Mouse (Mus musculus) heart, embryonic 14.5 days (tissue): ENCODE data around the gene Dchs2. TPM values are rescaled to one million over a fixed set of nuclear protein-coding genes. Genes with fewer than 3 reads are reported as not detected.
A peak's percentile ranks its signal among the peaks of the same experiment; 100 is the strongest.

Experiments used
- ATAC-seq: fragments of 200-750 bp; cut with Nextera tagmentation; 2 replicates; pipeline ENCODE4 v1.8.0; 2017; ENCODE audit warnings: low read depth, moderate TSS enrichment; ENCODE audit not compliant: insufficient number of reproducible peaks, insufficient read depth, low FRiP score
- H3K27ac ChIP-seq, 2 experiments: fragments of 200-500 bp in 1 of 2; fragments of 300-500 bp in 1 of 2; sonication (generic) in 1 of 2; replicated peaks in 1 of 2; 2 replicates each; pipeline ENCODE4 v1.5.1; 2012 to 2014; ENCODE audit warnings: low read depth in 2 of 2, low read length in 2 of 2, control low read depth in 1 of 2, mild to moderate bottlenecking in 1 of 2, mixed read lengths in 1 of 2; ENCODE audit not compliant: control insufficient read depth in 1 of 2, insufficient read depth in 1 of 2
- H3K27me3 ChIP-seq: fragments of 300-500 bp; sonication (generic); 2 replicates; pipeline ENCODE4 v1.6.1; 2014; ENCODE audit warnings: mild to moderate bottlenecking, low read length, control low read depth; ENCODE audit not compliant: control insufficient read depth, insufficient read depth
- H3K36me3 ChIP-seq: fragments of 300-500 bp; sonication (generic); 2 replicates; pipeline ENCODE4 v1.6.1; 2014; ENCODE audit warnings: mild to moderate bottlenecking, control low read depth, low read length, mixed read lengths; ENCODE audit not compliant: control insufficient read depth, insufficient read depth
- H3K4me1 ChIP-seq, 2 experiments: fragments of 200-500 bp in 1 of 2; fragments of 300-500 bp in 1 of 2; sonication (generic) in 1 of 2; 2 replicates each; pipeline ENCODE4 v1.6.1; 2012 to 2014; ENCODE audit warnings: low read length in 2 of 2, control low read depth in 1 of 2, mixed read lengths in 1 of 2; ENCODE audit not compliant: control insufficient read depth in 2 of 2, insufficient read depth in 2 of 2
- H3K4me2 ChIP-seq: fragments of 300-500 bp; sonication (generic); 2 replicates; pipeline ENCODE4 v1.6.1; 2014; ENCODE audit warnings: mild to moderate bottlenecking, low read length
- H3K4me3 ChIP-seq, 2 experiments: fragments of 200-500 bp in 1 of 2; fragments of 300-500 bp in 1 of 2; sonication (generic) in 1 of 2; 2 replicates each; pipeline ENCODE4 v1.5.1; 2012 to 2014; ENCODE audit warnings: low read length in 2 of 2, mild to moderate bottlenecking in 2 of 2, control low read depth in 1 of 2, low read depth in 1 of 2, moderate library complexity in 1 of 2; ENCODE audit not compliant: control insufficient read depth in 1 of 2, insufficient read depth in 1 of 2
- H3K9ac ChIP-seq: fragments of 300-500 bp; sonication (generic); 2 replicates; pipeline ENCODE4 v1.6.1; 2014; ENCODE audit warnings: mild to moderate bottlenecking, low read length
- H3K9me3 ChIP-seq: fragments of 300-500 bp; sonication (generic); 2 replicates; pipeline ENCODE4 v1.6.1; 2016; ENCODE audit warnings: low read length, control low read depth; ENCODE audit not compliant: control insufficient read depth
- WGBS: fragments of 180-500 bp; shearing (Covaris S2); extraction: QIAGEN DNeasy Blood & Tissue Kit; methylation state at CpG from one replicate; pipeline ENCODE4 v1.1.7; 2014; 5-methylcytosine and 5-hydroxymethylcytosine counted together
- polyA plus RNA-seq: library from polyadenylated mRNA; unstranded; fragments of >200 nt; fragmentation: Nextera tagmentation; extraction: Ambion mirVana; gene quantifications from 2 replicates; pipeline ENCODE4 v1.2.1, GENCODE M21; 2014

Gene Dchs2
- polyA plus RNA-seq, 1 experiment from 2014 or later = 0.31 TPM

- Histone ChIP-seq H3K4me3 (no peak overlapping the region), H3K27ac (no peak overlapping the region), H3K27me3 (no peaks in the 10 kb centered on the region), H3K4me1 (peaks cover 2 to 8% of the 10 kb centered on the region in 2 experiments), H3K9me3 (no peaks in the 10 kb centered on the region), H3K36me3 (no peaks in the 10 kb centered on the region), H3K9ac (no peak overlapping the region), H3K4me2 (no peak overlapping the region)
- no peak for ATAC-seq
- 72% methylated on average over 4 of the region's 4 CpGs for WGBS
Measured at GRCm38 (mm10) chr3:83250001-83250545, 122.3 kb downstream of the Dchs2 start.

- Histone ChIP-seq H3K9me3 (no peaks in the 10 kb centered on the region), H3K27ac (0 out of 4 replicates have a peak overlapping the region, but pooled peaks of 1 of the 2 experiments have one; percentile 27)
- 60% methylated on average over 7 of the region's 7 CpGs for WGBS
Measured at GRCm38 (mm10) chr3:83251899-83252298, 124.2 kb downstream of the Dchs2 start.

DNA sequence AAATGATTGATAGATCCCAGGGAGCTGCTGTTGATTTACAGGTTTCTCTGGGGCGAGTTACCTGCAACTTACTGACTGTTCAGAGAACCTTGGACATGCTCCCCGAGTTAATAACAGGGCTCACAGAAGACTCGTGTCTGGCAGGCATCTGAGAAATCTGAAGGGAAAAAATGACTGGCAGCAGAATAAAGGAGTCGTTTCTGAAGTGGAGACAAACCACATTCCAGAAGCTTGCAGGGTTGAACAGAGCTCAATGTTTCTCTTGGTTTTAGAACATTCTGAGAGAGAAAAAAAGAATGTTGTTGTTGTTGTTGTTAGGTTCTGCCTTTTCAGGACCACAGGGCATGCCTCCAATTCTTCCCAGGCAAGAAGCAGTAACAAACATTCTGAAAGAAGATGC is 131.7 kb downstream of the Dchs2 start:
- Histone ChIP-seq H3K9me3 (no peaks in the 10 kb centered on the region), H3K4me3 (no peak overlapping the region), H3K4me1 (no peaks in the 10 kb centered on the region), H3K27me3 (no peaks in the 10 kb centered on the region), H3K9ac (no peak overlapping the region), H3K27ac (no peak overlapping the region), H3K36me3 (no peaks in the 10 kb centered on the region), H3K4me2 (no peak overlapping the region)
- no peak for ATAC-seq
- WGBS = 36% methylated on average over 4 of the region's 4 CpGs

More at GRCm38 (mm10) chr3:83251899-83252298, 124.2 kb downstream of the Dchs2 start:
- Histone ChIP-seq H3K4me1 (peaks cover 2 to 8% of the 10 kb centered on the region in 2 experiments), H3K4me3 (no peak overlapping the region), H3K27me3 (no peaks in the 10 kb centered on the region), H3K4me2 (no peak overlapping the region), H3K36me3 (no peaks in the 10 kb centered on the region), H3K9ac (no peak overlapping the region)
- no peak for ATAC-seq

DNA sequence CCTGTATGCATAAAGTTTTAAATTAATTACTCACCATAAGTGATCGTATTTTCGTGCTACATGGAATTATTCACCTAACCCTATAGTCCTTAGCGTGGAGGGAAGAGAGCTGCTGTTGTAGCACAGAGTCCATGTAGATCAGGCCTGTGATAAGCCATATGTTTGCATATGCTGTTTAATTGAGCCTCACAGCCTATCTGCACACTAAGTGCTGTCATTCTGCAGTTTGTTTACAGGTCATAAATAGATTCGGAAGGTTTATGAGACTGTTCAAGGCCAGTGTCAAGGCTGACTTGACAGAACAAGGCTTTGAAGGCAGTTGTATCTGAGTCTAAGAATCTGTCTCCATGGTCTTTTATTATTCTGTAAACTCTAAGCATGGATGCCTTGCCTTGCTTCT is 138.3 kb downstream of the Dchs2 start:
- no peak overlapping the region for H3K9ac ChIP-seq
- no peak overlapping the region for H3K4me2 ChIP-seq
- H3K36me3 ChIP-seq = no peaks in the 10 kb centered on the region
- no peak overlapping the region for H3K27ac ChIP-seq
- no peaks in the 10 kb centered on the region for H3K27me3 ChIP-seq
- 80% methylated on average over 4 of the region's 4 CpGs for WGBS
- no peak overlapping the region for H3K4me3 ChIP-seq
- no peaks in the 10 kb centered on the region for H3K9me3 ChIP-seq
- H3K4me1 ChIP-seq = no peaks in the 10 kb centered on the region
- no peak for ATAC-seq

- Histone ChIP-seq H3K4me1 (peaks cover 3% of the 10 kb centered on the region in 2 experiments; a peak in 1 of 4 replicates), H3K9me3 (no peaks in the 10 kb centered on the region), H3K4me3 (no peak overlapping the region), H3K36me3 (no peaks in the 10 kb centered on the region), H3K27me3 (no peaks in the 10 kb centered on the region), H3K9ac (no peak overlapping the region), H3K27ac (no peak overlapping the region), H3K4me2 (no peak overlapping the region)
- no peak for ATAC-seq
- WGBS = 79% methylated on average over 14 of the region's 14 CpGs
Measured at GRCm38 (mm10) chr3:83270228-83270627, 142.5 kb downstream of the Dchs2 start.

GRCm38 (mm10) chr3:83270982-83271381 is 143.2 kb downstream of the Dchs2 start:
- WGBS = 59% methylated on average over 9 of the region's 9 CpGs
- Histone ChIP-seq H3K36me3 (no peaks in the 10 kb centered on the region), H3K9me3 (no peaks in the 10 kb centered on the region), H3K4me2 (no peak overlapping the region), H3K27ac (no peak overlapping the region), H3K4me3 (no peak overlapping the region), H3K9ac (no peak overlapping the region), H3K4me1 (peaks cover 5 to 7% of the 10 kb centered on the region in 2 experiments; a peak in 3 of 4 replicates), H3K27me3 (no peaks in the 10 kb centered on the region)
- no peak for ATAC-seq

DNA sequence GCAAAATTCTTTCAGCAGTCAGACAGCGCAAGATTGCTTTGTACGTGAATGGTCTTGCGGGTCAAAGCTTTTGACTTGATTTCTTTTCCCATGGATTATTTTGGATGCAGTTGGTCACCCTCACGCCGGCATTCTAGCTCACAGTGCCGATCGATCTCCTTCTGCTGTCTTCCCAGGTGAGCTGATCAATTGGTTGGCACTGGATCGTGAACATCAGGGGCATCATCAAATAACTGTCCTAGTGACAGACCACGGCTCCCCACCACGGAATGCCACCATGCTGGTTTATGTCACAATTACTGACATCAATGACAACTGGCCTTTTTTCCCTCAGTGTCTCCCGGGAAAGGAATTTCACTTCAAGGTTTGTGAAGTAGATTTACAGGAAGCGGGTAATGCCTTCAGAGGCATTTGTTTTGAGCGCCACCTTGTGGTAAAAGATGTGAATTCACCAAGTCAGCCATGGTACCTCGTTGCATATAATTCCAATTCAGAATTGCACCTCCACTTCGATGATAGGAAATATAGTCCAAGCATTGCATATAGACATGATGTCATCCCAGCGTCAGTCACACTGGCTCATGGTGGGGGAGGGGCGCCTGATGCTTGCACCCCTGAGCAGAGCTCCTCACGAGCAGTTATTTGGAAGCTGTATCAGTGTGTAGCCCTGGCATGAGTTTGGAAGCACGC is 146.0 kb downstream of the Dchs2 start:
- Histone ChIP-seq H3K4me2 (peak overlapping the region; percentile 71), H3K9me3 (no peaks in the 10 kb centered on the region), H3K36me3 (no peaks in the 10 kb centered on the region), H3K4me1 (peaks cover 5 to 9% of the 10 kb centered on the region in 2 experiments; a peak in 3 of 4 replicates), H3K9ac (peak overlapping the region; percentile 32; the same call in 1 of the 2 replicates), H3K27me3 (no peaks in the 10 kb centered on the region), H3K27ac (no peak overlapping the region), H3K4me3 (peak overlapping the region; percentile 24 to 31)
- no peak for ATAC-seq
- WGBS = 24% methylated on average over 19 of the region's 19 CpGs
